Mouse (Mus musculus) liver, embryonic 12.5 days (tissue): Measurements from ENCODE around the gene Pctp. TPM values are rescaled to one million over a fixed set of nuclear protein-coding genes. Genes with fewer than 3 reads are reported as not detected.

ENCODE experiments used
- ATAC-seq: fragments of 200-750 bp; cut with Nextera tagmentation; 2 replicates; pipeline ENCODE4 v1.8.0; 2017; ENCODE audit warnings: moderate number of reproducible peaks, mild to moderate bottlenecking, moderate library complexity
- H3K27ac ChIP-seq: fragments of 300-500 bp; sonication (generic); 2 replicates; pipeline ENCODE4 v1.5.1; 2016; ENCODE audit warnings: mild to moderate bottlenecking
- H3K27me3 ChIP-seq: fragments of 300-500 bp; sonication (generic); replicated peaks from 2 replicates; pipeline ENCODE4 v1.6.1; 2016; ENCODE audit warnings: mild to moderate bottlenecking, moderate library complexity
- H3K36me3 ChIP-seq: fragments of 300-500 bp; sonication (generic); 2 replicates; pipeline ENCODE4 v1.6.1; 2016; ENCODE audit warnings: mild to moderate bottlenecking, moderate library complexity
- H3K4me1 ChIP-seq: fragments of 300-500 bp; sonication (generic); 2 replicates; pipeline ENCODE4 v1.6.1; 2016
- H3K4me2 ChIP-seq: fragments of 300-500 bp; sonication (generic); 2 replicates; pipeline ENCODE4 v1.6.1; 2016; ENCODE audit warnings: mild to moderate bottlenecking, moderate library complexity
- H3K4me3 ChIP-seq: fragments of 300-500 bp; sonication (generic); 2 replicates; pipeline ENCODE4 v1.5.1; 2016; ENCODE audit warnings: mild to moderate bottlenecking, moderate library complexity
- H3K9ac ChIP-seq: fragments of 300-500 bp; sonication (generic); 2 replicates; pipeline ENCODE4 v1.6.1; 2016; ENCODE audit warnings: mild to moderate bottlenecking, moderate library complexity
- H3K9me3 ChIP-seq: fragments of 300-500 bp; sonication (generic); replicated peaks from 2 replicates; pipeline ENCODE4 v1.6.1; 2016; ENCODE audit warnings: mild to moderate bottlenecking, moderate library complexity
- WGBS: fragments of 180-500 bp; shearing (Covaris S2); methylation state at CpG from one replicate; pipeline ENCODE4 v1.1.7; 2016; ENCODE audit not compliant: insufficient replicate concordance; 5-methylcytosine and 5-hydroxymethylcytosine counted together
- polyA plus RNA-seq: library from polyadenylated mRNA; unstranded; fragments of >200 nt; fragmentation: Nextera tagmentation; extraction: Ambion mirVana; gene quantifications from 2 replicates; pipeline ENCODE4 v1.2.1, GENCODE M21; 2016

Gene Pctp
- polyA plus RNA-seq, 1 experiment from 2014 or later: 11.0 TPM

DNA sequence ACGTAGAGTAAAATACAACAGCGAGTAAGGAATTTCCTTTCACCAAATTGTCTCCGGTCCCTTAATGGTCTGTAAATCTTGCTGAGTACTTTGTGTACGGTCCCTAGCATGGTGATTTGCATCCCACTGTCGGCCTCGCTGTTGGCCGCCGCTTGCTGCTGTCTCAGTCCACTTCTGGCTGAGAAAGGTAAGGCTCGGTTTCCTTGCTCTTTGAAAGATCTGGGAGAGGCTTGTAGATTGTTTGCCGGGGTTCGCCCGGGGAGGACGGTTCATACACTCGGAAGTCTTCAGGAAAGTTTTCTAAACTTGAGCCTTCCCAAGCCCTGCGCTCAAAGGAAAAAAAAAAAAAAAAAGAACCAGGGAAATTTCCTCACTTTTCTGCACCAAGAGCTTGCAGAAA lies 27.9 kb upstream of the Pctp start:
- peak overlapping the region; percentile 13; the same call in 1 of the 2 replicates for H3K4me3 ChIP-seq
- no peaks in the 10 kb centered on the region for H3K4me1 ChIP-seq
- H3K27me3 ChIP-seq: peaks cover 51% of the 10 kb centered on the region
- ATAC-seq: no peak
- no peaks in the 10 kb centered on the region for H3K9me3 ChIP-seq
- no peak overlapping the region for H3K27ac ChIP-seq
- H3K4me2 ChIP-seq: peak overlapping the region; percentile 32
- H3K9ac ChIP-seq: no peak overlapping the region
- 3% methylated on average over 15 of the region's 15 CpGs for WGBS
- no peaks in the 10 kb centered on the region for H3K36me3 ChIP-seq

DNA sequence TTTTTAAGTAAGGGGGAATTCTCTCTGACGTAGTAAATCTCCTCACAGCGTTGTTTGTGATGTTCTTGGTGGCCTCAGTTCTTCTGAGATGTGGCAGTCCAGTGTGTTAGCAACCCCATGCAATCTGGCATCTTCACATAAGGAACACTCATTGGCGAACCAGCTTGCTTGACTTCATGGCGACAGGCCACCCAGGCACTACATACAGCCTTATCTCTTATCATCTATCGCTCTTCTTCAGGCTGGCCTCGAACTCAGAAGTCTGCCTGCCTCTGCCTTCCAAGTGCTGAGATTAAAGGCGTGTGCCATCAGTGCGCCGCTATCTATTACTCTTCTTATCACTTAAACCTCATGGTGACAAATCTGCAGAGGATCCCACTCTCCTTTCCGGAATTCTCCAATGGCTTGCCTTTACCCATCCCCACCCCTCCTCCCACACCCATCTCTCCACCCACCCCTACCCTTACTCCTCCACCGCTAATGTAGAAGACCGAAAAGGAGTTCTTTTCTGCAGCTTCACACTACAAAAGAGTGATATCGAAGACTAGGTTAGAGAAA lies 27.2 kb upstream of the Pctp start, which contains the start of gene Tmem100:
TSS of gene Tmem100 (plus strand) at position 508 of the 558 bp plus-strand sequence.
- Histone ChIP-seq H3K4me1 (no peaks in the 10 kb centered on the region), H3K36me3 (no peaks in the 10 kb centered on the region), H3K9ac (no peak within 1 kb of the TSS), H3K4me3 (peak within 1 kb of the TSS; percentile 13; the same call in 1 of the 2 replicates), H3K27me3 (peaks cover 49% of the 10 kb centered on the region), H3K27ac (no peak within 1 kb of the TSS), H3K9me3 (no peaks in the 10 kb centered on the region), H3K4me2 (peak within 1 kb of the TSS; percentile 32)
- 26% methylated on average over 13 of the region's 13 CpGs for whole genome bisulfite sequencing
- no peak for ATAC-seq

DNA sequence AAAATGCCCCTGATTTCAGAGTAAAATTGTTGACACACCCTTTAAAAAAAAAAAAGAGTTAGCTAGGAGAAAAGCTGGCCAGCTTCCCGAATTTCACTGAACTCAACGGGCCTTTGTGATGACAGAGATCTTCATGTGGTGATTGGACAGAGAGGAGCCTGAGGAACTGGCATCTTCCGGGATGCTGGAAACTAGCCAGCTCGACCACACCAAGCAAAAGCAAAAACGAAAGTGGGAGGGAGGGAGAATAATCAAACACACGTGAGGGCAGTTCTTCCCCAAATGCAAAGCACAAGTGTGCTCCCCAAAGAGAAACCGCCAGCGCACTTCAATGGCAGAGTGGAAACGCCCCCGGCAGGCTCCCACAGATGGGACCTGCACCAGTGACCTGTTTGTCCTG lies 26.7 kb upstream of the Pctp start:
- ATAC-seq: no peak

DNA sequence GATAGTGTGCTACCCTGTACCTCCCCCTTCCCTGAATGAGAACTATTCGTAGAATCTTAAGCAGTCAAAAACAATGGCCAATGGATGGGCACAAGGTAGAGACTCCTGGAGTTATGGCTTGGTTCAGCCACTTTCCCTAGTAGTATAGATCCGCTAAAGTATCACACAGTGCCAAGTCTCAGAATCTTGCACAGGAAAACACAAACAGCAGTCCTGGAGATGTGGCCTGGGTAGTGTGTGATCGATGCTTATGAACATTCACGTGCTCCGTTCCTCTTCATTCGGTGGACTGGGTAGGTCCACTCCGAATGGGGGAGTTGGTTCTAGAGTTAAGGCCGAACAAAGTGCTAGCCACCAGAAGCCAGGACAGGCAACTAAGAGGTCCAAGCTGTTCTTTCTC lies 26.1 kb upstream of the Pctp start:
- Histone ChIP-seq H3K27ac (no peak overlapping the region), H3K4me1 (no peaks in the 10 kb centered on the region), H3K4me3 (no peak overlapping the region), H3K9ac (no peak overlapping the region), H3K36me3 (no peaks in the 10 kb centered on the region), H3K27me3 (peaks cover 42% of the 10 kb centered on the region), H3K9me3 (no peaks in the 10 kb centered on the region), H3K4me2 (no peak overlapping the region)
- ATAC-seq: no peak
- WGBS: 81% methylated on average over 8 of the region's 8 CpGs

More for the DNA sequence above, 26.7 kb upstream of the Pctp start:
- WGBS: 32% methylated on average over 10 of the region's 10 CpGs
- Histone ChIP-seq H3K27me3 (peaks cover 44% of the 10 kb centered on the region), H3K4me3 (peak overlapping the region; percentile 5; the same call in 1 of the 2 replicates), H3K27ac (no peak overlapping the region), H3K4me2 (0 out of 2 replicates have a peak overlapping the region, but pooled peaks have one; percentile 32), H3K9ac (no peak overlapping the region), H3K4me1 (no peaks in the 10 kb centered on the region), H3K9me3 (no peaks in the 10 kb centered on the region), H3K36me3 (no peaks in the 10 kb centered on the region)

DNA sequence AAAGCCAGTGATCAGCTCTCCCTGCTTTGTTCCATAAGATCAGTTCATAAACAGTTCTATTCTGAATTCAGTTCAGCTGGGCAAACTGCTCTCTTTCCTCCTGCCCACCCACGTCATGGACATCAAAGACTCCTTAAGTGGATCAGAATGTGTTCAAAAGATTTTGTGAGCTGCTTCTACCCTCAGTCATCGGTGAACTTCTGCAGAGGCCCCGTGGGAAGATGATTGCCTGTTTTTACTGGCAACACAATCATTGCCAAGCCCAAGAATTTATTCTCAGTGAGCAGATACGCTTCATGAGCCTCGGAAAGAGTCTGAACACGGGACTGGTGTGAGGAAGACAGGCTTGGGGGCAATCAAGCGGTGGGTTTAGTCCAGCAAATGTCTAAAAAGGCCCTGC lies 24.5 kb upstream of the Pctp start:
- Histone ChIP-seq H3K4me2 (no peak overlapping the region), H3K4me1 (no peaks in the 10 kb centered on the region), H3K27me3 (peaks cover 28% of the 10 kb centered on the region), H3K9me3 (no peaks in the 10 kb centered on the region), H3K9ac (no peak overlapping the region), H3K27ac (no peak overlapping the region), H3K36me3 (no peaks in the 10 kb centered on the region), H3K4me3 (no peak overlapping the region)
- 65% methylated on average over 7 of the region's 7 CpGs for WGBS
- no peak for ATAC-seq

DNA sequence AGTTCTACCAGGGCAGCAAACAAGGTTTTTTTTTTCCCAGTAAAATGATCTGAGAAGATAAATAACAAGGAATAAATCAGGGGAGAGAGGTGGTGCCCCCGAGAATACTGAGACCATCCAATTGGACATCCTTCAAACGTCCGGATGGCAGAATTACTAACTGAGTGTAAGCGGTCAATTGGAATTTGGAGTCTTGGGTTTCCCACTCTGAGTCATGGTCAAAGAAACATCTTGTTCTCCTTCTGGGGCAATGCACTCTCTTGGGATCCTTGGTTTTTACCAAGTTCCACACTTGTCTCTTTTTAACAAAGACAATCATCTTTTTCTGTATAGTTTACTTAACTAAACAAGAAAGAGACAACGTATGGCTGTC lies 24.1 kb upstream of the Pctp start:
- ATAC-seq: no peak
- Histone ChIP-seq H3K36me3 (no peaks in the 10 kb centered on the region), H3K4me2 (no peak overlapping the region), H3K27me3 (peaks cover 24% of the 10 kb centered on the region), H3K27ac (no peak overlapping the region), H3K4me3 (no peak overlapping the region), H3K4me1 (no peaks in the 10 kb centered on the region), H3K9me3 (no peaks in the 10 kb centered on the region), H3K9ac (no peak overlapping the region)
- 74% methylated on average over 5 of the region's 5 CpGs for WGBS

DNA sequence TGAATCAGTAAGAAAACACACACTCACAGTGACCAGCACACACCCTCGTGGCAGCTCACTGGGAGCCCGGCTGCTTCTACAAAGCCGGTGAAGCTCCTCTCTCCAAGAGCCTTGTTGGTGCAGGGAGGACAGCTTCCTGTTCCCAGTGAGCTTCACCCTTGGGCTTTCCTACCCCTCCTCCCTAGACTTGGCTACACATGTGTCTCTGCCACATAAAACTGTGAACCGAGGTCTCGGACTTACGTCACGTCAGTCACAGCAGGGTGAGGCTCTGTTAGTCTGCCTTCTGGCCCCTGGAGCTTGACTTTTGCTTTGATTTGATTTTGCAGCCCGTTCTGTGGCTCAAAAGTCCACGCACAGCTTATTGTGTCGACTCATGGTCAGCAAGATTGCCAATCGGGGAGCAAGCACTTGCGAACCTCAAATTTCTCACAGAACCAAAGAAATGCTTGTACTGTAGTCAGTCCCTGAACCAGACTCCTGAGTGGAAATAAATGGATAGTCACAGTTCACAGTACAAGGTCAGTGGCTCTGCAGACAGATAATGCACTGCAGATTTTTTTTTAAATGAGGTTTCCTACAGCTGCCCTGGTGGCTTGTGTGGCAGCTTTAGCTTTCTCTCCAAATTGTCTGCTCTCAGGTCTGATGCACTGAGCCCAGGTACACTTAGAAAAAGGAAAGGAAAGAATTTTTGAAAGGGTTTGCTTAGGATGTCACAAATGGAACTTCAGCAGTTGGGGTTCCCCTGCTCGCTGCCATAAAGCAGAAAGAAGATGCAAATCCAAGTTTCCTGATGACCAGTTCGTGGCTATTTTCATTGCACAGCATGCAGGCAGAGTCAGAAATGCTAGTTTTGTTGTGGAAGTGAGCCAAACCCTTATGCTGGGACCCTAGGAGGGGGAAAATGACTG lies 23.5 kb upstream of the Pctp start:
- no peak for ATAC-seq
- H3K9me3 ChIP-seq: no peaks in the 10 kb centered on the region
- H3K36me3 ChIP-seq: no peaks in the 10 kb centered on the region
- H3K4me1 ChIP-seq: no peaks in the 10 kb centered on the region
- 58% methylated on average over 14 of the region's 14 CpGs for WGBS
- no peak overlapping the region for H3K27ac ChIP-seq
- no peak overlapping the region for H3K4me3 ChIP-seq
- H3K4me2 ChIP-seq: no peak overlapping the region
- H3K27me3 ChIP-seq: peaks cover 18% of the 10 kb centered on the region
- no peak overlapping the region for H3K9ac ChIP-seq

DNA sequence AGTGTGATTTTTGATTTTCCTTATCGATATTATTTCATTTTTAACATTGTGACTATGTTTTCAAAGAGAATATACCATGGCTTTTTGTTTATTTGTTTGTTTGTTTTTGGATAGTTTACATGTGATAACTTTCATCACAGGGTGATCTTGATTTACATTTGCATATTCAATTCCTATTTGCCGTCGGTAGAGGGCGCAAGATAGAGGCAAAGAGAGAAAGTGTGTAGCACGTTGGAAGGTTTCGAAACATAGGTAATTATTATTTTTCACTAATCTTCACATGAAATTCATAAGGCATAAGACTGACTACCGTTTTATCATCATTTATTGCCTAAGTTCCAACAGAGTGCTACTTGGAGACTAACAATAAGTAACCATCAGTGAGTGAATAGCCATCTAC lies 16.5 kb upstream of the Pctp start:
- no peak for ATAC-seq
- WGBS: 17% methylated on average over 7 of the region's 7 CpGs
- H3K27ac ChIP-seq: no peak overlapping the region
- no peaks in the 10 kb centered on the region for H3K4me1 ChIP-seq
- no peak overlapping the region for H3K4me2 ChIP-seq
- H3K36me3 ChIP-seq: no peaks in the 10 kb centered on the region
- H3K9me3 ChIP-seq: no peaks in the 10 kb centered on the region
- no peak overlapping the region for H3K4me3 ChIP-seq
- no peak overlapping the region for H3K9ac ChIP-seq
- H3K27me3 ChIP-seq: no peaks in the 10 kb centered on the region

DNA sequence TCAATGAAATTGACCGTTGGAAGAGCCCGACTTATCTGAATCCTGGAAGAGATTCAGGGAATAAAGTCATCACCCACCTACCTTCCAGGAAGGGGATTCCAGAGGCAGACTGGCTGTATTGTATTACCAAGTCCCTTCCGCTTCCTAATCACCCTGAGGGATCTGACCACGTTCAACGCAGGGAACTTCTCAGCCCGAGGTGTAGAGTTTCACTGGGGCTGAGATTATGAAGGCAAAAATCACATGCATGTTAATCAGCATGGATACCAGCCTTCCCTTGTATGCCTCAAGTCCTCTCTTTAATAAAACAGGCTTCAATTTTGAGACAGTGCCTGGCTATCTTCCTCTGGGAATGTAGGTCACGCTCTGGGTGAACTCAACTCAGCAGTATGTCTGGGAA lies 12.6 kb upstream of the Pctp start:
- no peak overlapping the region for H3K27ac ChIP-seq
- 0 out of 2 replicates have a peak, but pooled peaks cover 3% of the 10 kb centered on the region for H3K27me3 ChIP-seq
- 42% methylated on average over 7 of the region's 7 CpGs for WGBS
- no peak for ATAC-seq
- no peaks in the 10 kb centered on the region for H3K36me3 ChIP-seq
- H3K4me1 ChIP-seq: no peaks in the 10 kb centered on the region
- no peak overlapping the region for H3K4me2 ChIP-seq
- H3K9me3 ChIP-seq: no peaks in the 10 kb centered on the region
- H3K9ac ChIP-seq: no peak overlapping the region
- no peak overlapping the region for H3K4me3 ChIP-seq

DNA sequence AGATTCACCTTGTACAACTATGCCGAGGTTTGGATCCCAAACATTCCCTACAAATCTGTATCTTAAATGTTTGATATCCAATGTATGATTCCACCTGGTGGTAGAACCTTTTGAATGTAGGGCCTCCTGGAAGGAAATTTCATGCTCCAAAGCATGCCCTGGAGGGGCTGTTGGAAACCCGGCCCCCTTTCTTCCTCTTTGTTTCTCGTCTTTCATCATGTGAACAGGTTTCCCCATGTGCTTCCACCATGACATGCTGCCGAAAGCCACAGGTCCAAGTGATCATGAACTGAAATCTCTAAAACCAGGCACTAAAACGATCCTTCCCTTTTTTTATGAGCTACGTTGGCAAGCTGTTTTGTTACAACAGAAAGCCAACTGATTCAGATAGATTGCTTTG lies 11.0 kb upstream of the Pctp start:
- Histone ChIP-seq H3K9me3 (no peaks in the 10 kb centered on the region), H3K27ac (no peak overlapping the region), H3K4me2 (no peak overlapping the region), H3K9ac (no peak overlapping the region), H3K4me3 (no peak overlapping the region), H3K36me3 (no peaks in the 10 kb centered on the region), H3K4me1 (no peaks in the 10 kb centered on the region), H3K27me3 (0 out of 2 replicates have a peak, but pooled peaks cover 3% of the 10 kb centered on the region)
- no peak for ATAC-seq
- 65% methylated on average over 6 of the region's 6 CpGs for WGBS

DNA sequence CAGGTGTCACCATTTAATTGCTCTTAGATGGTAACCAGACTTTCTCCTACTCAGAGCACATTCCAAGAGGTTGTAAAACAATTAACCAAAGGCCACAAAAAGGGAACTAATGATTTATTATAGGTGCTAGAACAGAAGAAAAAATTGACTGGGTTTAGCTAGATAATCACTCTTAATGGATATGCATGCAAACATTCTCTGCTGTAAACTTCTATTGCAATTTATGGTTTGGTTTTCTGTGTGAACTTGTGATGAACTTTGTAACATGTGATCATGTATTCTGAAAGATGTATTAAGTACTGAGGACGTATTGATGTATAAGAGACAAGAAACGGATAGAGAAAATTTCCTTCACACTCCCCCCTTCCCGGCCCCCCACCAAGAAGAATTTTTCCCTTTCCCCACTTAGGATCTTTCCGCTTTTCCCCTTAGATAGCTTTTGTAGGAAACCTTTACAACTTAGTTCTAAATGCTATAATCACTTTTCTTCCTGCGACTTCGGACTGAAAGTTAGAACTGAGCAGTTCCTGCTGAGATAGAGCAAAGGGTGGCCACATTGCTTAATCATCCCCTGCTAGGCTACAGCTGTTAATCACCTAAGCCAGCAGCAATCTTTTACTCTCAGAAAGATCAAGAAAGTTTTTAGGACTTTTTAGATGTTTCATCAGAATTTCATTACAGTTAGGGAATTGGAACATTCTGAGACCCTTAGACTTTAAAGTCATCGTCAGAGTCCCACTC lies 5.3 kb upstream of the Pctp start:
- Histone ChIP-seq H3K27me3 (0 out of 2 replicates have a peak, but pooled peaks cover 3% of the 10 kb centered on the region), H3K27ac (no peak overlapping the region), H3K4me2 (no peak overlapping the region), H3K9me3 (no peaks in the 10 kb centered on the region), H3K9ac (no peak overlapping the region), H3K36me3 (no peaks in the 10 kb centered on the region), H3K4me1 (peaks cover 1% of the 10 kb centered on the region; the same call in 1 of the 2 replicates), H3K4me3 (no peak overlapping the region)
- WGBS: 39% methylated on average over 7 of the region's 7 CpGs
- no peak for ATAC-seq

DNA sequence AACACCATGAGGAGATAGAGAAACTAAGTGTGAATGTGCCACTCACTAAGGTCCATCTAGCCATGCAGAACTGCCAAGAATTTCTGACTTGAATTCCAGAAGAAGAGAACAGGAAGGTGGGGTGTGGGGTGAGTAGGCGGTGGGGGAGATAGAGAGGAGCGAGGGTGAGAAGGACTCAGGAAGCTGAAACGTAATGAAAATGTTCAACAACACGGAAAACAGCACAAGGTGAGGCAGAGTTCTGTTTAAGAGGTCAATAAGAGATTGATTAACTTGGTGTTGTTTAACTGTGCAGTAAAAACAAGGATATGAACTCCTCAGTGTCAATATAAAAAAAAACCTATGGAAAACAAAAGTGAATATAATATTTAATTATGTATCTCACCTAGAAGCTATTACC lies 3.4 kb upstream of the Pctp start:
- H3K9me3 ChIP-seq: no peaks in the 10 kb centered on the region
- 0 out of 2 replicates have a peak, but pooled peaks cover 3% of the 10 kb centered on the region for H3K27me3 ChIP-seq
- no peak overlapping the region for H3K9ac ChIP-seq
- no peak overlapping the region for H3K4me3 ChIP-seq
- no peak overlapping the region for H3K27ac ChIP-seq
- no peak overlapping the region for H3K4me2 ChIP-seq
- H3K4me1 ChIP-seq: peaks cover 20% of the 10 kb centered on the region
- 35% methylated on average over 4 of the region's 4 CpGs for WGBS
- H3K36me3 ChIP-seq: no peaks in the 10 kb centered on the region
- no peak for ATAC-seq
